Mouse (Mus musculus) midbrain, embryonic 15.5 days (tissue): ENCODE data around the gene Rbm42. TPM values are rescaled to one million over a fixed set of nuclear protein-coding genes. Genes with fewer than 3 reads are reported as not detected.

Experiments used
- ATAC-seq: fragments of 200-750 bp; cut with Nextera tagmentation; replicated peaks from 2 replicates; pipeline ENCODE4 v1.8.0; 2017; ENCODE audit warnings: moderate TSS enrichment
- H3K27ac ChIP-seq: fragments of 300-500 bp; sonication (generic); 2 replicates; pipeline ENCODE4 v1.5.1; 2015; ENCODE audit warnings: mild to moderate bottlenecking, inconsistent platforms
- H3K27me3 ChIP-seq: fragments of 300-500 bp; sonication (generic); replicated peaks from 2 replicates; pipeline ENCODE4 v1.6.1; 2015; ENCODE audit warnings: inconsistent platforms
- H3K36me3 ChIP-seq: fragments of 300-500 bp; sonication (generic); replicated peaks from 2 replicates; pipeline ENCODE4 v1.6.1; 2015; ENCODE audit warnings: inconsistent platforms
- H3K4me1 ChIP-seq: fragments of 300-500 bp; sonication (generic); 2 replicates; pipeline ENCODE4 v1.6.1; 2015; ENCODE audit warnings: inconsistent platforms
- H3K4me2 ChIP-seq: fragments of 300-500 bp; sonication (generic); 2 replicates; pipeline ENCODE4 v1.6.1; 2015; ENCODE audit warnings: inconsistent platforms, mild to moderate bottlenecking, moderate library complexity
- H3K4me3 ChIP-seq: fragments of 300-500 bp; sonication (generic); 2 replicates; pipeline ENCODE4 v1.5.1; 2015; ENCODE audit warnings: mild to moderate bottlenecking, inconsistent platforms
- H3K9ac ChIP-seq: fragments of 300-500 bp; sonication (generic); 2 replicates; pipeline ENCODE4 v1.6.1; 2015; ENCODE audit warnings: mild to moderate bottlenecking, inconsistent platforms
- H3K9me3 ChIP-seq: fragments of 300-500 bp; sonication (generic); 2 replicates; pipeline ENCODE4 v1.6.1; 2016; ENCODE audit warnings: inconsistent platforms
- WGBS: fragments of 180-500 bp; shearing (Covaris S2); methylation state at CpG from one replicate; pipeline ENCODE4 v1.1.7; 2015; ENCODE audit warnings: mixed read lengths; 5-methylcytosine and 5-hydroxymethylcytosine counted together
- polyA plus RNA-seq: library from polyadenylated mRNA; unstranded; fragments of >200 nt; fragmentation: Nextera tagmentation; extraction: Ambion mirVana; gene quantifications from 2 replicates; pipeline ENCODE4 v1.2.1, GENCODE M21; 2015

The Rbm42 gene
- polyA plus RNA-seq, result 145 and 149 TPM in 2 replicates

- WGBS, result 2% methylated on average over 59 of the region's 59 CpGs
- Histone ChIP-seq H3K9me3 (no peaks in the 10 kb centered on the region), H3K36me3 (peaks cover 38% of the 10 kb centered on the region), H3K27ac (peak within 1 kb of the TSS; percentile 78), H3K4me3 (peak within 1 kb of the TSS; percentile 77), H3K9ac (peak within 1 kb of the TSS; percentile 95), H3K4me2 (peak within 1 kb of the TSS; percentile 91), H3K27me3 (no peaks in the 10 kb centered on the region), H3K4me1 (peaks cover 11% of the 10 kb centered on the region)
- peak; percentile 100 for ATAC-seq
These were observed at the start of gene Rbm42 for GRCm38 (mm10) chr7:30649591-30650540. Rbm42 (minus strand) TSS chr7:30650317.

- no peaks in the 10 kb centered on the region for H3K36me3 ChIP-seq
- ATAC-seq, result no peak
- no peak within 1 kb of the TSS for H3K9ac ChIP-seq
- H3K4me1 ChIP-seq, result no peaks in the 10 kb centered on the region
- no peaks in the 10 kb centered on the region for H3K27me3 ChIP-seq
- H3K27ac ChIP-seq, result no peak within 1 kb of the TSS
- no peak within 1 kb of the TSS for H3K4me3 ChIP-seq
- WGBS, result 42% methylated on average over 9 of the region's 9 CpGs
- H3K9me3 ChIP-seq, result no peaks in the 10 kb centered on the region
- H3K4me2 ChIP-seq, result no peak within 1 kb of the TSS
These were observed 48.5 kb upstream of the Rbm42 start, which contains the start of gene 2200002J24Rik for GRCm38 (mm10) chr7:30698589-30698988. 2200002J24Rik (plus strand) TSS chr7:30698926.

GRCm38 (mm10) chr7:30698101-30698500, 48.0 kb upstream of the Rbm42 start:
- 60% methylated on average over 5 of the region's 5 CpGs for WGBS
- no peak for ATAC-seq
- no peaks in the 10 kb centered on the region for H3K36me3 ChIP-seq

GRCm38 (mm10) chr7:30688325-30688724, 38.2 kb upstream of the Rbm42 start:
- Histone ChIP-seq H3K36me3 (no peaks in the 10 kb centered on the region), H3K27ac (no peak overlapping the region), H3K4me3 (no peak overlapping the region), H3K4me1 (no peaks in the 10 kb centered on the region), H3K27me3 (peaks cover 16% of the 10 kb centered on the region), H3K9ac (no peak overlapping the region), H3K9me3 (no peaks in the 10 kb centered on the region), H3K4me2 (no peak overlapping the region)
- no peak for ATAC-seq
- 68% methylated on average over 6 of the region's 6 CpGs for WGBS

More at GRCm38 (mm10) chr7:30698101-30698500, 48.0 kb upstream of the Rbm42 start:
- no peaks in the 10 kb centered on the region for H3K9me3 ChIP-seq
- H3K27ac ChIP-seq, result no peak overlapping the region
- no peak overlapping the region for H3K4me2 ChIP-seq
- H3K27me3 ChIP-seq, result no peaks in the 10 kb centered on the region
- no peaks in the 10 kb centered on the region for H3K4me1 ChIP-seq
- no peak overlapping the region for H3K4me3 ChIP-seq
- H3K9ac ChIP-seq, result no peak overlapping the region

GRCm38 (mm10) chr7:30683425-30683824, 33.3 kb upstream of the Rbm42 start:
- H3K9me3 ChIP-seq, result no peaks in the 10 kb centered on the region
- 80% methylated on average over 2 of the region's 2 CpGs for WGBS
- no peak overlapping the region for H3K4me3 ChIP-seq
- no peaks in the 10 kb centered on the region for H3K4me1 ChIP-seq
- H3K27me3 ChIP-seq, result peaks cover 16% of the 10 kb centered on the region
- no peak overlapping the region for H3K9ac ChIP-seq
- no peak overlapping the region for H3K4me2 ChIP-seq
- no peak for ATAC-seq
- no peaks in the 10 kb centered on the region for H3K36me3 ChIP-seq
- no peak overlapping the region for H3K27ac ChIP-seq

- 67% methylated on average over 5 of the region's 5 CpGs for WGBS
- ATAC-seq, result no peak
- peaks cover under 1% of the 10 kb centered on the region; the same call in 1 of the 2 replicates for H3K27me3 ChIP-seq
- no peaks in the 10 kb centered on the region for H3K4me1 ChIP-seq
- H3K4me3 ChIP-seq, result no peak overlapping the region
- no peaks in the 10 kb centered on the region for H3K36me3 ChIP-seq
- no peak overlapping the region for H3K9ac ChIP-seq
- no peaks in the 10 kb centered on the region for H3K9me3 ChIP-seq
- no peak overlapping the region for H3K27ac ChIP-seq
- no peak overlapping the region for H3K4me2 ChIP-seq
These were observed 31.8 kb upstream of the Rbm42 start for GRCm38 (mm10) chr7:30681897-30682296.

GRCm38 (mm10) chr7:30678263-30678975, 28.3 kb upstream of the Rbm42 start:
- no peaks in the 10 kb centered on the region for H3K4me1 ChIP-seq
- no peak overlapping the region for H3K4me2 ChIP-seq
- H3K36me3 ChIP-seq, result no peaks in the 10 kb centered on the region
- ATAC-seq, result no peak
- WGBS, result 69% methylated on average over 5 of the region's 5 CpGs
- H3K27ac ChIP-seq, result no peak overlapping the region
- no peak overlapping the region for H3K9ac ChIP-seq
- H3K9me3 ChIP-seq, result no peaks in the 10 kb centered on the region
- H3K4me3 ChIP-seq, result no peak overlapping the region
- no peaks in the 10 kb centered on the region for H3K27me3 ChIP-seq

GRCm38 (mm10) chr7:30671480-30671879, 21.4 kb upstream of the Rbm42 start, which contains the start of gene Pmis2:
Pmis2 (minus strand) TSS chr7:30671605.
- Histone ChIP-seq H3K4me3 (no peak within 1 kb of the TSS), H3K4me2 (no peak within 1 kb of the TSS), H3K27ac (no peak within 1 kb of the TSS), H3K4me1 (no peaks in the 10 kb centered on the region), H3K36me3 (no peaks in the 10 kb centered on the region), H3K9ac (no peak within 1 kb of the TSS), H3K27me3 (0 out of 2 replicates have a peak, but pooled peaks cover 3% of the 10 kb centered on the region), H3K9me3 (no peaks in the 10 kb centered on the region)
- WGBS, result 75% methylated on average over 9 of the region's 9 CpGs
- no peak for ATAC-seq

GRCm38 (mm10) chr7:30669229-30669628, 19.1 kb upstream of the Rbm42 start:
- Histone ChIP-seq H3K36me3 (no peaks in the 10 kb centered on the region), H3K4me2 (no peak overlapping the region), H3K9ac (no peak overlapping the region), H3K27ac (no peak overlapping the region), H3K4me1 (peaks cover 11% of the 10 kb centered on the region), H3K9me3 (no peaks in the 10 kb centered on the region), H3K4me3 (no peak overlapping the region), H3K27me3 (0 out of 2 replicates have a peak, but pooled peaks cover 3% of the 10 kb centered on the region)
- 41% methylated on average over 3 of the region's 3 CpGs for WGBS
- ATAC-seq, result no peak

- H3K4me2 ChIP-seq, result peak overlapping the region; percentile 94
- H3K9me3 ChIP-seq, result no peaks in the 10 kb centered on the region
- H3K4me1 ChIP-seq, result peaks cover 12% of the 10 kb centered on the region
- H3K36me3 ChIP-seq, result 0 out of 2 replicates have a peak, but pooled peaks cover 3% of the 10 kb centered on the region
- ATAC-seq, result peak; percentile 72
- peak overlapping the region; percentile 65 for H3K9ac ChIP-seq
- peak overlapping the region; percentile 68 for H3K4me3 ChIP-seq
- H3K27me3 ChIP-seq, result 0 out of 2 replicates have a peak, but pooled peaks cover 3% of the 10 kb centered on the region
- 6% methylated on average over 11 of the region's 11 CpGs for WGBS
- peak overlapping the region; percentile 84 for H3K27ac ChIP-seq
These were observed 15.2 kb upstream of the Rbm42 start for GRCm38 (mm10) chr7:30665321-30665720.

GRCm38 (mm10) chr7:30664529-30665200, 14.5 kb upstream of the Rbm42 start, which contains the start of gene Haus5:
Haus5 (minus strand) TSS chr7:30664994.
- peak; percentile 96 for ATAC-seq
- no peaks in the 10 kb centered on the region for H3K9me3 ChIP-seq
- H3K4me1 ChIP-seq, result peaks cover 12% of the 10 kb centered on the region
- peak within 1 kb of the TSS; percentile 84 for H3K27ac ChIP-seq
- H3K4me3 ChIP-seq, result peak within 1 kb of the TSS; percentile 68
- 0 out of 2 replicates have a peak, but pooled peaks cover 3% of the 10 kb centered on the region for H3K27me3 ChIP-seq
- under 1% methylated on average over 34 of the region's 34 CpGs for WGBS
- H3K36me3 ChIP-seq, result 0 out of 2 replicates have a peak, but pooled peaks cover 3% of the 10 kb centered on the region
- peak within 1 kb of the TSS; percentile 94 for H3K4me2 ChIP-seq
- peak within 1 kb of the TSS; percentile 65 for H3K9ac ChIP-seq
